Mouse (Mus musculus) skeletal muscle tissue, adult 2 months (tissue): ENCODE data around the gene Lct.
A peak's percentile ranks its signal among the peaks of the same experiment; 100 is the strongest.
"Not testable (repeated sequence)": the region's sequence is repeated elsewhere in the genome, so short reads cannot be mapped to it uniquely, and the experiment has no call there.

ENCODE experiments used
- DNase-seq: peaks from one replicate; pipeline ENCODE4 v3.0.0-alpha.2; 2012; ENCODE audit warnings: low read depth, low spot score

The Lct gene

DNA sequence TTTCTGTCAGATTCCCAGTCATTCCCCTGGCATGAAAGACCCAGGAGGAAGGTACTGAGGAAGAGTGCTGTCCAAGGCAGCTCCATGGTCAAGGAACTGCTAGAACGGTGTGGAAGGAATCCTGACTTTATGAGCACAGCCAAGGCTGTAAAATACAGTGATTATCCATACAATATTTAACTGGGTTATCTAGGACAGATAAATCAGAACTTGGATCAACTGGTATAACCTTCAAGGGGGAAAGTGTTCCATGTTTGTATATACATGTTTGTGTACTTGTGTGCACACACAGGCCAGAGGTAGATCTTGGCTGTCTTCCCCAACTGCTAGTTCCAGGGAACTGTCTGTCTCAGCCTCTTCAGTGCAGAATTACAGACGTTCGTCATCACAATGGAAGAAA is at the start of gene Lct:
Gene Lct (minus strand): TSS at position 101 of the 400 bp plus-strand sequence.
- no peak for DNase-seq

DNA sequence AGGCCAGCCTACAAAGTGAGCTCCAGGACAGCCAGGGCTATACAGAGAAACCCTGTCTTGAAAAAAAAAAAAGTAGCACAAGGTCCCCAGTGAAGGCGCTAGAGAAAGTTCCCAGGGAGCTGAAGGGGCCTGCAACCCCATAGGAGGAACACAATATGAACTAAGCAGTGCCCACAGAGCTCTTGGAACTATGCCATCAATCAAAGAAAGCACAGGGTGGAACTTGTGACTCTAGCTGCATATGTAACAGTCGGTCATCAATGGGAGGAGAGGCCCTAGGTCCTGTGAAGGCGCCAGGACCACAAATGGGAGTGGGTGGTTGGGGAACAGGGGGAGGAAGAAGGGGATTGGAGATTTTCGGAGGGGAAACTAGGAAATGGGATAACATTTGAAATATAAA is 48.7 kb upstream of the Lct start:
- DNase-seq = no peak

DNA sequence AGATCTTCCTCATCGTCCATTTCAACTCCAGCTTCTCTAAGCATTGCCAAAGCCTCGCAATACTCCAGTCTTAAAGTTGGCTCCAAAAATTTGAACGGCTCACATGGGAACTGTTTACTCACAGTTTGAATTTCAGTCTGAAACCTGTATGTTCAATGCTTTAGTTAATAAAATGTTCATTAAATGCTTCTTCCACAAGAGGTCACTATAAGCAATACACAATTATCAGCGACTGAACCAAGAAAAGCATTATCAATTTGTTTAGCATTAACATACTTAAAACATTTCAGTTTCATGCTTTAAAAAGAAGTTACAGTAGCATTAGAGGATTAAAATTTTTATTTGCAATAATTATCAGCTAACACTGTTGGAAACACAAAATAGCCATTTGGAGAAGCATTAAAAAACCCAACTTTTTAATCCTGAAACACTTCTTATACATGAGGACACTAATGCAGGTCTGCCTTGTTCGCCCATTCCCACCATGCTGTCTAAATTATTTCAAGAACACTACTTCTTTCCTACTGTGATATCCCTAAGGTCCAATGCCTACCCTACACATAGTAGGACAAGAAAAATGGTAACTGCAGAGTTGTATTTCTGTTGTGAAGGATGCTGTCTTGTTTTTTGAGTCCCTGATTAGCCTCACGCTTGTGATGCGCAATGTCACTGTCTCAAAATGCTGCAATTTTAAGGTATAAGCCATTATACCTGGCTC is 44.2 kb upstream of the Lct start:
- no peak for DNase-seq

GRCm38 (mm10) chr1:128368732-128369441 is 40.8 kb upstream of the Lct start:
- no peak for DNase-seq

GRCm38 (mm10) chr1:128360601-128361000 is 32.5 kb upstream of the Lct start:
- DNase-seq = no peak

DNA sequence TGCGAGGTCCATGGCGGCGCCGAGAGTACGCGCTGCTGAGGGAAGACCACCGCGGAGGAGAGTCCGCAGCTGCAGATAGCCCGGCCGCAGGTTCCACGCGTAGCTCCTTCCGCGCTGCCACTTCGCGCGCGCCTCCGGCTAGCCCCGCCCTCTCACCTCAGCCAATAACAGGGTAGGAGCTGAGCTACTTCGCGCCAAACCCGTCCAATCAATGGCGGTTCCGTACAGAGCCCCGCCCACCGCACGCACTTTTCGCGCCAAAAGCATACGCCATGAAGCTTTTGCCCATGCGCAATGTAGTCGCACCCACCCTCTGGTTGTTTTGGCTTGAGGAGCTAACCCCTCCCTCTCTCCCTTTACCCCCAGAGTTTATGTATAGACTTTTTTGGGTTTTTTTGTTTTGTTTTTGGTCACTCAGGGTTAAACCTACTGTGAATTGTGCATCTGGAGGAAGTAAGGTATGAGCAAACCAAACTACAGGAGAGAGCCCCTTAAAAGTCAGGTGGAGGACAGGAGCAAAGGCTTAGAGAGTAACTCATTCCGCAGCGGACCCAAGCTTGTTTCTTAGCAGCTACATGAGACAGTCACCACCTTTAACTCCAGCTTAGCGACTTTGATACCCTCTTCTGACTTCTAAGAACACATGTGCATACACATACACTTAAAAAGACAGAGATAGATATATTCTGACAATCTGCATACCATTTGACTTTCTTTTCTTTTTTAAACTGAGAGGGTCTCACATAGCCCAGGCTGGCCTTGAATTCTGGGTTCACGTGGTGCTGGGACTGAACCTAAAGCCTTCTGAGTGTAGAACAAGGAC is 31.6 kb upstream of the Lct start, which contains the start of gene Mcm6:
Gene Mcm6 (minus strand): TSS at position 111 of the 823 bp plus-strand sequence.
- peak; percentile 85 for DNase-seq

- no peak for DNase-seq
Measured at GRCm38 (mm10) chr1:128358916-128359553, 30.9 kb upstream of the Lct start.

- no peak for DNase-seq
Measured at GRCm38 (mm10) chr1:128358276-128358675, 30.2 kb upstream of the Lct start.

GRCm38 (mm10) chr1:128357452-128357851 is 29.3 kb upstream of the Lct start:
- no peak for DNase-seq

- no peak for DNase-seq
Measured at GRCm38 (mm10) chr1:128353092-128353491, 25.0 kb upstream of the Lct start.

- DNase-seq = no peak
Measured at GRCm38 (mm10) chr1:128344232-128344631, 16.1 kb upstream of the Lct start.

DNA sequence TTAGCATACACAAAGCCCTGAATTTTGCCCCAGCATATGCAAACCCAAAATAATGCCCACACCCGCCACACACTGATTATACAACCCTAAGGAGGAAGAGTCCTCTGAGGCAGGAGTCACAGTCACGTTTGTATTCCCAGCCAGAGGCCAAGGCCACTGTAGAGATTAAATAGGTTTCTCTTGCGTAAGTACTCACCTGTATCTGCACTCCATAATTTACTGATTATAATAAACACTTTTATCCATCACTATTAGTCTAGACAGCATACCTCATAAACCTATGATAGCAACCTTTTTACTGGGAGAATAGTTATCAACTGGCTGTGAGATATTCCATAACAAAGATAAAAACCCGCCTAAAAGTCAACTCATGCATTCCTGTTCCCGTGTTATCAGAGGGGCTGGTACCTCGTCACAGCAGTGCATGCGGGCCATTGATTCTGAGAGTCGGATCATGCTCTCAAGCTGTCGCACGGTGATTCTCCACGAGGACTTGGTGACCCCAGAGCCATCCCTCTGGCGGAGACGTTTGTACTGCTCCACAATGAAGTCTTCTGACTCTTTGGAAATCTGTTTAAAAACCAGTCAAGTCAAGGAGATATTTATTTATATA is 9.7 kb upstream of the Lct start:
- no peak for DNase-seq

- no peak for DNase-seq
Measured at GRCm38 (mm10) chr1:128330313-128330712, 2.2 kb upstream of the Lct start.

DNA sequence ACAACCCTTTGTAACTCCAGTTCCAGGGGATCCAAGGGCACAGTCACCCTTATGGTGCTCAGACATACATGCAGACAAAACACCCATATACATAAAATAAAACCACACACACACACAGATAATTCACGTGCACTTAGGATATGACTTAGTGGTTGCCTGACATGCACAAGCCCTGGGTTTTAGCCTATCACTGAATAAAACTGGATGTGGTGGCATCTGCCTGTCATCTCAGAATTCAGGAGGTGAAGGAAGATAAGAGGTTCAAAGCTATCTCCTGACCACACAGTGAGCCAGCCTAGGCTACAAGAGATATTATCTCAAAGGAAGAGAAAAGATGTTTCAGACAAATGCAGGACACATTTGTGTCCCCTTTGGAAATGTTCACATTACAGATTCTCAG is 953 bp downstream of the Lct start:
- no peak for DNase-seq

DNA sequence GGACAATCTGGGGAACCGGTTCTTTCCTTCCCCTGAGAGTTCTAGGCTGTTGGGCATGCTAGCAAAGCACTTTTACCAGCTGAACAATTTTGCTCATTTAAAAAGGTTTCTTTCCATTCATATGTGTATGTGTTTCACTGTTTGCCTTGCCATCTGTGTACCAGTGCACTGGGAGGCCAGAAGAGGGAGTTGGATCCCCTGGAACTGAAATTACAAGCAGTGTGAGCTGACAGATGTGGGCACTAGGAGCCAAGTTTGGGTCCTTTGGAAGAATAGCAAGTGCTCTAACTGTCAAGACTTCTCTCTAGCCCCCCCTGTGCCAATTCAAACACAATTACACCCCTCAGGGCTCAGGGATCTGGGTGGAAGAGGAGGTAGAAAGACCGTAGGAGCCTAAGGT is 3.3 kb downstream of the Lct start:
- no peak for DNase-seq

GRCm38 (mm10) chr1:128323026-128323643 is 5.0 kb downstream of the Lct start:
- DNase-seq = no peak

DNA sequence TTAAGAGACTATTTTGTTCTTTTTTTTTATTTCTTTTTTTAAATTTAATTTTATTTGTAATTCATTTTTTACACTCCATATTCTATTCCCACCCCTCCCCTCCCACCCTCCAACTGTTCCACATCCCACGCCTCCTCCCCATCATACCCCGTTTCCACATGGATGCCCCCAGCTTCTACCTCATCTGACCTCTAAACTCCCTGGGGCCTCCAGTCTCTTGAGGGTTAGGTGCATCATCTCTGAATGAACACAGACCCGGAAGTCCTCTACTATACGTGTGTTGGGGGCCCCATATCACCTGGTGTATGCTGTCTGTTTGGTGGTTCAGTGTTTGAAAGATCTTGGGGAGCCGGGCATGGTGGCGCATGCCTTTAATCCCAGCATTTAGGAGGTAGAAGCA is 8.9 kb downstream of the Lct start:
- DNase-seq = not testable (repeated sequence)

DNA sequence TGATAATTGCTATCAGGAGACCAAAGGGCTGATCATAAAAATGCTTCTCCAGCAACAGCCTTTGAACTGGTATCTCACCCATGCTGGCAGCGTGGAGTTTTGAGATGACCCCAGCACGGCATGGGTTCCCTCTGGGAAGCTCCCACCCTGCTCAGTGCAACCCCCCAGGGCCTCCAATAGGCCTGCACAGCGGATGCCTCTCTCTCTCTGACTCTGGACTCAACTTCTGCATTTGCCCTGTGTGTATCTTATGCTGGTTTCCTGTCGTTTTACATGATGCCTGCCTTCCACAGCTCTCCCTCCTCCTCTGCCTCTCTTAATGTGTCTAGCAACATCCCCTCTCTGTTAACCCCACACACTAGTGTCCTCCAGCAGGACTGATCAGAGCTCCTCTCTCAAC is 13.5 kb downstream of the Lct start:
- no peak for DNase-seq

GRCm38 (mm10) chr1:128309043-128309442 is 19.1 kb downstream of the Lct start:
- no peak for DNase-seq

DNA sequence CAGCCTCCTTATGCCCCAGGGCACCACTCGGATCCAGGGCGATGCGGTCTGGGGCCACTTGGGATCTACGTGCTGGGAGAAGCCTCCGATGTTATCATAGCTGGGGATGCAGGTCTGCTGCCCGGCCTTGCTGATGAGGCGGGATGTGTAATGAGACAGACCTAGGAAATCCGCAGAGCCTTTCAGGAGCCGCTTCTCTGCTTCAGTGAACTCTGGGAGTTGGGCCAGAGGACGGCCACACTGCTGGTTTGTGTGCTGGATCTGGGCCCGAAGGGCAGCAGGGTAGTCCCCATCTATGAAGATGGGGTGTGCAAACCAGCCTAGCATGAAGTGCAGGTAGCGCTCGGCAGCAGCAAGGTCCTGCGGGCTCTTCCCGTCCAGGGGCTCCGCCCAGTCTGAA is 24.2 kb downstream of the Lct start:
- no peak for DNase-seq
